Mouse (Mus musculus) left cerebral cortex, postnatal 4 days (tissue): Measurements from ENCODE around the gene Gm595. TPM values are rescaled to one million over a fixed set of nuclear protein-coding genes. Genes with fewer than 3 reads are reported as not detected.

Experiments used
- DNase-seq: peaks from one replicate; pipeline ENCODE4 v3.0.0-alpha.2; 2022
- intact Hi-C: fragments of 180-260 bp; cut with DNase I; formaldehyde crosslinking; loops from one replicate; pipeline ENCODE4 v1.15.1; 2025
- total RNA-seq, 2 experiments: library from RNA; stranded (reverse); gene quantifications; 2 replicates each; pipeline ENCODE4 v1.2.3; 2021

Gene Gm595
- not detected for total RNA-seq

- intact Hi-C loops, result no loop called here
- DNase-seq, result no peak
Measured at GRCm38 (mm10) chrX:48877613-48878012, at the start of gene Gm595. Gene Gm595, minus strand, starts transcription at chrX:48877713.

- intact Hi-C loops, result no loop called here
- DNase-seq, result peak; percentile 29
Measured at GRCm38 (mm10) chrX:48908421-48908820, 30.9 kb upstream of the Gm595 start.

GRCm38 (mm10) chrX:48903744-48904143, 26.2 kb upstream of the Gm595 start:
- intact Hi-C loops, result loop anchor here (5.0 kb wide), 1 partner anchor 404 kb away; no protein-coding TSS in a partner anchor
- no peak for DNase-seq

- intact Hi-C loops, result no loop called here
- peak; percentile 4 for DNase-seq
Measured at GRCm38 (mm10) chrX:48899555-48899954, 22.0 kb upstream of the Gm595 start.

GRCm38 (mm10) chrX:48896803-48897202, 19.3 kb upstream of the Gm595 start:
- DNase-seq, result no peak
- intact Hi-C loops, result no loop called here

- intact Hi-C loops, result no loop called here
- DNase-seq, result no peak
Measured at GRCm38 (mm10) chrX:48893946-48894345, 16.4 kb upstream of the Gm595 start.

GRCm38 (mm10) chrX:48890259-48890658, 12.7 kb upstream of the Gm595 start:
- no peak for DNase-seq
- intact Hi-C loops, result no loop called here

- no peak for DNase-seq
- intact Hi-C loops, result no loop called here
Measured at GRCm38 (mm10) chrX:48884615-48885014, 7.1 kb upstream of the Gm595 start.

Other genes with a start within 250 kb of the Gm595 start
- not detected for gene Gpr119, start 203.2 kb downstream of the Gm595 start, total RNA-seq
- 1 to 10 TPM; 7.9 to 8.5 TPM for gene Rbmx2, start 182.7 kb downstream of the Gm595 start, total RNA-seq